Mouse (Mus musculus): Measurements from ENCODE around the gene Ncl. TPM values are rescaled to one million over a fixed set of nuclear protein-coding genes. Genes with fewer than 3 reads are reported as not detected.

Gene Ncl
- polyA plus RNA-seq, 1 experiment from 2014 or later: 453 TPM

Small RNA genes lying within 50 kb of the gene (microRNA-seq; reads per million reads assigned to microRNA genes)
- 182 reads per million, percentile 57 among the genes with 10 or more reads in this experiment for gene mmu-mir-3535

Other genes starting within 250 kb of the Ncl start
- 0.44 and 0.75 TPM in 2 replicates for gene Htr2b, start 247.4 kb downstream of the Ncl start, polyA plus RNA-seq (2016; fragmentation: Nextera tagmentation; extraction: Ambion mirVana)
- 0.54 TPM in 1 of 2 replicates, not detected in the other for gene Gm21972, start 225.8 kb downstream of the Ncl start, polyA plus RNA-seq (2016; fragmentation: Nextera tagmentation; extraction: Ambion mirVana)
- gene Armc9, start 204.6 kb downstream of the Ncl start, polyA plus RNA-seq (2016; fragmentation: Nextera tagmentation; extraction: Ambion mirVana): 36.8 and 38.6 TPM in 2 replicates
- gene B3gnt7, start 56.6 kb downstream of the Ncl start, polyA plus RNA-seq (2016; fragmentation: Nextera tagmentation; extraction: Ambion mirVana): 2.6 and 3.0 TPM in 2 replicates
- not detected in 2 replicates for gene Nmur1, start 66.8 kb upstream of the Ncl start, polyA plus RNA-seq (2016; fragmentation: Nextera tagmentation; extraction: Ambion mirVana)
- not detected in 2 replicates for gene Tex44, start 66.9 kb upstream of the Ncl start, polyA plus RNA-seq (2016; fragmentation: Nextera tagmentation; extraction: Ambion mirVana)
- 3,257 and 3,328 TPM in 2 replicates for gene Ptma, start 167.3 kb upstream of the Ncl start, polyA plus RNA-seq (2016; fragmentation: Nextera tagmentation; extraction: Ambion mirVana)
- 91.7 TPM in 2 replicates for gene Pde6d, start 223.2 kb upstream of the Ncl start, polyA plus RNA-seq (2016; fragmentation: Nextera tagmentation; extraction: Ambion mirVana)
- 59.9 and 64.6 TPM in 2 replicates for gene Cops7b, start 223.5 kb upstream of the Ncl start, polyA plus RNA-seq (2016; fragmentation: Nextera tagmentation; extraction: Ambion mirVana)